Mouse (Mus musculus): ENCODE measurements at regions not wholly inside any gene's neighbourhood (a gene's known extent, or its start where the extent isn't known, plus 50 kb on each side); places are given as distances from the start of the nearest gene placed in this dataset.

- no peaks in the 10 kb centered on the region for H3K9me3 ChIP-seq
- peaks cover 6% of the 10 kb centered on the region for H3K4me1 ChIP-seq
- 56% methylated on average over 3 of the region's 3 CpGs for WGBS
- DNase-seq (ENCODE audit: low spot score), result no peak
- H3K36me3 ChIP-seq, result no peaks in the 10 kb centered on the region
- no peaks in the 10 kb centered on the region for H3K27me3 ChIP-seq (ENCODE audit: insufficient read depth, poor library complexity, severe bottlenecking)
- H3K4me3 ChIP-seq, result no peak overlapping the region
- H3K27ac ChIP-seq, result no peak overlapping the region
Measured at GRCm38 (mm10) chr15:6983320-6983719, 107.1 kb upstream of the Lifr start.

DNA sequence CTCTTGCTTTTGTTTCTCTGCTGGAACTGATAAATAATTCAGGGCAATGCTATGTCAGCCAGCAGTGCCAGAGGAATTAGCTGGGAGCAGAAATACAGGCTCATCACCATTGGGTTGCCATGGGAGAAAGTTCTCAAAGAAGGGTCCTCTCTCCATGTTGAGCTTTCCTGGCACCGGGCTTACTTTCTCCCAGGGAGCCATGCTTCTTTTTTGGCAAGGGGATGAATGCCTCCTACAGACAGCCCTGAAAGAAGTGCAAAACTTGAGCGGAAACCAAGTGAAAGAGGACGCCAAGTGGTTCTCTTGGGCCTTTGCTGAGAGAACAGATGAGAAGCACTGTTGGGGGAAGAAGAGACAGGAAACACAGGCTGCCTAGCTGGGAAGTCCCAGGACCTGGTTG, 102.2 kb upstream of the Lifr start:
- H3K4me1 ChIP-seq, result peaks cover 9% of the 10 kb centered on the region; the same call in 1 of the 2 replicates
- no peaks in the 10 kb centered on the region for H3K27me3 ChIP-seq (ENCODE audit: insufficient read depth, poor library complexity, severe bottlenecking)
- H3K27ac ChIP-seq, result no peak overlapping the region
- 78% methylated on average over 3 of the region's 3 CpGs for WGBS
- no peaks in the 10 kb centered on the region for H3K9me3 ChIP-seq
- no peak overlapping the region for H3K4me3 ChIP-seq
- no peaks in the 10 kb centered on the region for H3K36me3 ChIP-seq
- no peak for DNase-seq (ENCODE audit: low spot score)

DNA sequence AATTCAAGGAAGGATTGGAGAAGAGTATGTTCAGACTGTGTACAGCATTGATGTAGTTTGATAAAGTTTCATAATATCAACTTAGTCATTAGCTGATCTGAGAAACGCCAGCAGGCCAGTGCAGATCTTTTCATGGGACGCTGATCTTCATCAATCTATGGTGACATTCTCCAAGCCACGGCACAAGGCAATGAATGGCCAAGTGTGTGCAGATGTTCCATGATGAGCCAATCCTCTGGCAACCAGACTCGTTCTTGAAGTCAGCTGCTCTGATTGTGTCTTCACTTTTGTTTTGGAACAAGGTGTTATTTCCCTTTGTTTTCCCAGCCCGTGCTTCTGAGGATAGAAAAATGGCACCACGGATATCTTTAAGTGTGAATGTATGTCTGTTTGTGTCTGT, 101.3 kb upstream of the Lifr start:
- no peak for DNase-seq (ENCODE audit: low spot score)
- Histone ChIP-seq H3K27ac (no peak overlapping the region), H3K4me3 (no peak overlapping the region), H3K27me3 (ENCODE audit: insufficient read depth, poor library complexity, severe bottlenecking) (no peaks in the 10 kb centered on the region), H3K4me1 (peaks cover 9% of the 10 kb centered on the region; the same call in 1 of the 2 replicates), H3K36me3 (no peaks in the 10 kb centered on the region), H3K9me3 (no peaks in the 10 kb centered on the region)
- 80% methylated on average over 6 of the region's 6 CpGs for WGBS

GRCm38 (mm10) chr15:6993226-6993625, 97.2 kb upstream of the Lifr start:
- 81% methylated on average over 9 of the region's 9 CpGs for WGBS
- DNase-seq (ENCODE audit: low spot score), result no peak

DNA sequence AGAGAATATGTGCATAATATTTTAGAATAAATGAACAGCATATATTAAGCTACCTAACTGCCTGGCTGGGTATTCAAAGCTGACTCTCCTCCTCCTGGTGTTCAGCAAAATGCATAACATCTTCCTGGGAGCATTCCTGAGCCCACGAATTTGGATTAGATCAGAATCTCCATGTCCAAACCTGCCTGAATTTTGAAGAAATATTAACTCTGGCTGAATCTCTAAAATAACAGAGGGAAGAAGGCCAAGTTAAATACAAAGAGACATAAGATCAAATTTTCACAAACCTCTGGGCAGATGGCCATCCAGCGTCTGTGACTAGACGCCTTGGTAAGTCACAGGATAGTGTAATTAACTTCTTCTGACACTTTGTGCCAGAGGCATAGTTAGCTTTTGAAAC, 95.2 kb upstream of the Lifr start:
- no peaks in the 10 kb centered on the region for H3K36me3 ChIP-seq
- H3K4me3 ChIP-seq, result no peak overlapping the region
- WGBS, result 70% methylated on average over 3 of the region's 3 CpGs
- no peaks in the 10 kb centered on the region for H3K9me3 ChIP-seq
- no peak overlapping the region for H3K27ac ChIP-seq
- H3K27me3 ChIP-seq (ENCODE audit: insufficient read depth, poor library complexity, severe bottlenecking), result no peaks in the 10 kb centered on the region
- DNase-seq (ENCODE audit: low spot score), result no peak
- peaks cover 11% of the 10 kb centered on the region; the same call in 1 of the 2 replicates for H3K4me1 ChIP-seq

More at GRCm38 (mm10) chr15:6993226-6993625, 97.2 kb upstream of the Lifr start:
- Histone ChIP-seq H3K9me3 (no peaks in the 10 kb centered on the region), H3K27me3 (ENCODE audit: insufficient read depth, poor library complexity, severe bottlenecking) (no peaks in the 10 kb centered on the region), H3K36me3 (no peaks in the 10 kb centered on the region), H3K4me3 (no peak overlapping the region), H3K27ac (no peak overlapping the region; the same call in 1 of the 2 replicates), H3K4me1 (peaks cover 9% of the 10 kb centered on the region; the same call in 1 of the 2 replicates)

GRCm38 (mm10) chr15:6997871-6998270, 92.5 kb upstream of the Lifr start:
- no peak overlapping the region for H3K4me3 ChIP-seq
- no peaks in the 10 kb centered on the region for H3K9me3 ChIP-seq
- H3K27me3 ChIP-seq (ENCODE audit: insufficient read depth, poor library complexity, severe bottlenecking), result no peaks in the 10 kb centered on the region
- no peak for DNase-seq (ENCODE audit: low spot score)
- 0 out of 2 replicates have a peak, but pooled peaks cover 3% of the 10 kb centered on the region for H3K4me1 ChIP-seq
- no peaks in the 10 kb centered on the region for H3K36me3 ChIP-seq
- no peak overlapping the region for H3K27ac ChIP-seq
- 81% methylated on average over 5 of the region's 5 CpGs for WGBS

DNA sequence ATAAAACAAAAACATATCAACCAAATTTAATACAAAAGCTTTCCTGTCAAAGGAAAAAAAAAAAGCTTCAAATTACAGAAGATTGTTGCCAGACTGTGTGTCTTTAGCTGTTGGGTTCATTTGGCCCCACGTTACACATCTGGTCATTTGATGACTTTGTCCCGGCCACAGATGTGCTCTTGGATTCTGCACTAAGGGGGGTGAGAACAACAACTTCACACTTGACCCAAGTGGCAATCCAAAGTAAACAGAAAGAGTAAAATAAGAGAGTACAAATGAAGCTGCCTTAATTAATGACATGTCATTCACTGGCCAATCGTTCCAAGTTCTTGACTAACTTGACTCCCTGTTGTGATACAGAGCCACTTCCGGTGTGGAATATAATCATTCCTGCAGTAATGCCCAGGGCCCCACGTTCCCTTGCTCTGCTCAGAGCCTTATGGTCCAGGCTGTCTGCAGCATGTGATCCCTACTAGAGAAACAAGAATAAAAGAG, 91.8 kb upstream of the Lifr start:
- 79% methylated on average over 5 of the region's 5 CpGs for WGBS
- Histone ChIP-seq H3K4me3 (no peak overlapping the region), H3K27ac (no peak overlapping the region)

GRCm38 (mm10) chr15:6999667-7000066, 90.7 kb upstream of the Lifr start:
- Histone ChIP-seq H3K4me3 (no peak overlapping the region), H3K27ac (no peak overlapping the region), H3K36me3 (no peaks in the 10 kb centered on the region), H3K27me3 (ENCODE audit: insufficient read depth, poor library complexity, severe bottlenecking) (no peaks in the 10 kb centered on the region), H3K9me3 (no peaks in the 10 kb centered on the region), H3K4me1 (0 out of 2 replicates have a peak, but pooled peaks cover 3% of the 10 kb centered on the region)
- DNase-seq (ENCODE audit: low spot score), result no peak
- 70% methylated on average over 3 of the region's 3 CpGs for WGBS

More for the DNA sequence above, 91.8 kb upstream of the Lifr start:
- H3K4me1 ChIP-seq, result 0 out of 2 replicates have a peak, but pooled peaks cover 3% of the 10 kb centered on the region
- H3K27me3 ChIP-seq (ENCODE audit: insufficient read depth, poor library complexity, severe bottlenecking), result no peaks in the 10 kb centered on the region
- DNase-seq (ENCODE audit: low spot score), result no peak
- H3K9me3 ChIP-seq, result no peaks in the 10 kb centered on the region
- no peaks in the 10 kb centered on the region for H3K36me3 ChIP-seq

- no peaks in the 10 kb centered on the region for H3K9me3 ChIP-seq
- no peaks in the 10 kb centered on the region for H3K36me3 ChIP-seq
- WGBS, result 71% methylated on average over 5 of the region's 5 CpGs
- DNase-seq (ENCODE audit: low spot score), result no peak
- H3K4me1 ChIP-seq, result 0 out of 2 replicates have a peak, but pooled peaks cover 3% of the 10 kb centered on the region
- no peaks in the 10 kb centered on the region for H3K27me3 ChIP-seq (ENCODE audit: insufficient read depth, poor library complexity, severe bottlenecking)
- H3K27ac ChIP-seq, result no peak overlapping the region
- H3K4me3 ChIP-seq, result no peak overlapping the region
Measured at GRCm38 (mm10) chr15:7002226-7002625, 88.2 kb upstream of the Lifr start.

DNA sequence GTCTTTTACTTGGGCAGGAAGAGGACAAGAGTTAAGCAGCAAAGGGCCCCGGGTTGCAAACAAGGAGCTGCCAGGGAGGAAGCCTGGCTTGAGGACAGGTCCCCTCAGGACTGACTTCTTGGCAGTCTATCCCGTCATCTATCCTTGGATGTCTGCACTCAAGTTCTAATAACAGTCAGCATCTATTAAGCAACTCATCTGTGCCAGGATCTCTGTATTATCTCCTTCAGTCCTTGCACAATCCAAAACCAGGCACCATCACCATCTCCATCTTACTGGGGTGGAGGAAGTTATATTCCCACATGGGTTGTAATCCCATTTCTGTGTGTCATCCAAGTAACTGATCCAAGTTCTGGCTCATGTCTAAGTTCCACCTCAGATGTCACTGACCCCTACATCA, 87.1 kb upstream of the Lifr start:
- Histone ChIP-seq H3K4me1 (0 out of 2 replicates have a peak, but pooled peaks cover 3% of the 10 kb centered on the region), H3K4me3 (no peak overlapping the region), H3K27ac (no peak overlapping the region), H3K36me3 (no peaks in the 10 kb centered on the region), H3K27me3 (ENCODE audit: insufficient read depth, poor library complexity, severe bottlenecking) (no peaks in the 10 kb centered on the region), H3K9me3 (no peaks in the 10 kb centered on the region)
- WGBS, result 74% methylated on average over 2 of the region's 2 CpGs
- DNase-seq (ENCODE audit: low spot score), result no peak

DNA sequence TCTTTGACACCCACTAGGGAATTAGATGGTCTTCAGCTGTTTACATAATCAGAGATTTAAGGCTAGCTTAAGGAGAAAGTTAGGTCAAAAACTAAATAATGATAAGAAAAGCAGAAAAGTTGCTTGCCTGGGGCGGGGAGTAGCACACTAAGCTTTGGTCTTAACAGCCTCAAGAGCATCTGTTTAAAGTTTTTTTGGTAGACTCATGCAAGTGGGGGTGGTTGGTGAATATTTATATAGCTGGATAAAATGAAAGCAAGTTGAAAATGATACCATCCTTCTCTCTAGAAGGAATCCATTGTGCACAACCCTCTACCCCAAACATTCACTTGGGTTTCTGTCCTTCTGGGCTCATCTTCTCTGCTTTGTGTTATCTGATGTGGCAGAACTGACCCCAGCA, 85.3 kb upstream of the Lifr start:
- Histone ChIP-seq H3K4me1 (no peaks in the 10 kb centered on the region), H3K4me3 (no peak overlapping the region), H3K36me3 (no peaks in the 10 kb centered on the region), H3K27me3 (ENCODE audit: insufficient read depth, poor library complexity, severe bottlenecking) (no peaks in the 10 kb centered on the region), H3K9me3 (no peaks in the 10 kb centered on the region), H3K27ac (no peak overlapping the region)
- no peak for DNase-seq (ENCODE audit: low spot score)
- 75% methylated on average over 1 of the region's 1 CpGs for WGBS

GRCm38 (mm10) chr15:7006271-7006670, 84.1 kb upstream of the Lifr start:
- DNase-seq (ENCODE audit: low spot score), result no peak
- Histone ChIP-seq H3K27me3 (ENCODE audit: insufficient read depth, poor library complexity, severe bottlenecking) (no peaks in the 10 kb centered on the region), H3K36me3 (no peaks in the 10 kb centered on the region), H3K4me1 (no peaks in the 10 kb centered on the region; the same call in 1 of the 2 replicates), H3K27ac (no peak overlapping the region), H3K4me3 (no peak overlapping the region), H3K9me3 (no peaks in the 10 kb centered on the region)
- 82% methylated on average over 2 of the region's 2 CpGs for WGBS

- no peak for DNase-seq (ENCODE audit: low spot score)
- 87% methylated on average over 7 of the region's 7 CpGs for WGBS
- Histone ChIP-seq H3K27me3 (ENCODE audit: insufficient read depth, poor library complexity, severe bottlenecking) (no peaks in the 10 kb centered on the region), H3K36me3 (no peaks in the 10 kb centered on the region), H3K9me3 (no peaks in the 10 kb centered on the region), H3K4me3 (no peak overlapping the region), H3K27ac (no peak overlapping the region), H3K4me1 (peaks cover 4% of the 10 kb centered on the region)
Measured at GRCm38 (mm10) chr15:7008725-7009380, 81.6 kb upstream of the Lifr start.

Data from heart, embryonic 10.5 days (tissue).